ENCODE assay signal across 25 mouse cellular contexts in the genomic region with DNA sequence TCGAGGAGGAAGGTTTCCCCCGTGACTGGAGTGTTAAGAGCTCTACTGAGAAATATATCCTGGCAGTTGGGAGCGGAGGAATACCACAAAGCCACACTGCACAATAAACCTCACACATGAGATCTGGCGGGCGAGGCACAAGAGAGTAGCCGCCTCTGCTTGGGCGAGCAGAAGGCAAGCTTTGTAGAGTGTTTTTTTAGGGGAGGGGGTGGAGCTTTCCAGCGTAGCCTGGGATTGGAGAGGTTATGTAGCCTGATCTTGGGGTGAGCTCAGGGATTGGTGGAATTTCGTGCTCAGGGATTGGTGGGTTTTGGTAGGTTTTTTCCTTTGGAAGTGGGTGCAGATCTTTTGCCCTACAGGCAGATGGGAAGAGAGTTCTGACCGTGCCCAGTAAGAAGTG. TPM values are rescaled to one million over a fixed set of nuclear protein-coding genes. Genes with fewer than 3 reads are reported as not detected.
DNase-seq lines count a peak whose midpoint lies in the region; ATAC-seq and TF ChIP-seq lines count a peak whose summit lies in the region.
"Had no signal": no experiment of that assay in that cellular context is flagged by ENCODE, and none has a peak within 500 bp of the region (broad histone marks: within the 10 kb centered on the region; RNA-seq: fewer than 3 reads in every experiment).

No protein-coding gene starts in this region.

- H3K27ac ChIP-seq in heart, embryonic 10.5 days = peak overlapping the region; percentile 90
- H3K27ac ChIP-seq in liver, postnatal 0 days (ENCODE audit: low read depth) = no peak overlapping the region
- H3K27ac ChIP-seq in liver, embryonic 15.5 days (replicated peaks) = 0 out of 2 replicates have a peak overlapping the region, but pooled peaks have one; percentile 59
- H3K27ac ChIP-seq: embryonic facial prominence, embryonic 12.5 days; hindbrain, embryonic 13.5 days; left cerebral cortex, adult 2 months; midbrain, embryonic 12.5 days had no signal

- no peak overlapping the region for H3K9ac ChIP-seq in liver, postnatal 0 days (replicated peaks)
- no peak overlapping the region for H3K9ac ChIP-seq in liver, embryonic 15.5 days
- H3K9ac ChIP-seq: embryonic facial prominence, embryonic 12.5 days; hindbrain, embryonic 13.5 days; midbrain, embryonic 12.5 days had no signal

- no peaks in the 10 kb centered on the region for H3K9me3 ChIP-seq in heart, embryonic 10.5 days
- H3K9me3 ChIP-seq in liver, postnatal 0 days (ENCODE audit: low read length) = no peaks in the 10 kb centered on the region
- H3K9me3 ChIP-seq in liver, embryonic 15.5 days (replicated peaks) = no peaks in the 10 kb centered on the region
- H3K9me3 ChIP-seq: embryonic facial prominence, embryonic 12.5 days; hindbrain, embryonic 13.5 days; midbrain, embryonic 12.5 days had no signal

- no peaks in the 10 kb centered on the region for H3K27me3 ChIP-seq in heart, embryonic 10.5 days (ENCODE audit: insufficient read depth, poor library complexity, severe bottlenecking)
- H3K27me3 ChIP-seq in liver, postnatal 0 days (ENCODE audit: insufficient read depth, low read length) = no peaks in the 10 kb centered on the region
- no peaks in the 10 kb centered on the region for H3K27me3 ChIP-seq in liver, embryonic 15.5 days
- H3K27me3 ChIP-seq: embryonic facial prominence, embryonic 12.5 days; hindbrain, embryonic 13.5 days; midbrain, embryonic 12.5 days had no signal

- TF ChIP-seq CTCF in liver, postnatal 0 days (IDR thresholded peaks at IDR 0.05; ENCODE audit: low read depth) = no peak

- H3K4me1 ChIP-seq in heart, embryonic 10.5 days = peaks cover 44% of the 10 kb centered on the region
- H3K4me1 ChIP-seq in liver, postnatal 0 days (ENCODE audit: insufficient read depth) = peaks cover 31% of the 10 kb centered on the region
- peaks cover 73% of the 10 kb centered on the region for H3K4me1 ChIP-seq in liver, embryonic 15.5 days (replicated peaks)
- H3K4me1 ChIP-seq: hindbrain, embryonic 13.5 days; midbrain, embryonic 12.5 days had no signal

- no peak overlapping the region for H3K4me3 ChIP-seq in heart, embryonic 10.5 days
- no peak overlapping the region for H3K4me3 ChIP-seq in liver, postnatal 0 days (ENCODE audit: low read depth, low read length)
- H3K4me3 ChIP-seq in liver, embryonic 15.5 days (replicated peaks) = no peak overlapping the region
- H3K4me3 ChIP-seq: embryonic facial prominence, embryonic 12.5 days; hindbrain, embryonic 13.5 days; left cerebral cortex, adult 2 months; midbrain, embryonic 12.5 days had no signal

- WGBS in heart, embryonic 10.5 days = 83% methylated on average over 10 of the region's 10 CpGs
- 82% methylated on average over 10 of the region's 10 CpGs for WGBS in liver, postnatal 0 days (ENCODE audit: insufficient replicate concordance)
- 72% methylated on average over 10 of the region's 10 CpGs for WGBS in liver, embryonic 15.5 days (ENCODE audit: insufficient replicate concordance)

- H3K4me2 ChIP-seq in liver, postnatal 0 days (ENCODE audit: low read depth, low read length) = no peak overlapping the region
- H3K4me2 ChIP-seq in liver, embryonic 15.5 days = no peak overlapping the region
- H3K4me2 ChIP-seq: embryonic facial prominence, embryonic 12.5 days; hindbrain, embryonic 13.5 days; midbrain, embryonic 12.5 days had no signal

- no peaks in the 10 kb centered on the region for H3K36me3 ChIP-seq in heart, embryonic 10.5 days
- H3K36me3 ChIP-seq in liver, postnatal 0 days (replicated peaks; ENCODE audit: insufficient read depth, low read length) = no peaks in the 10 kb centered on the region
- no peaks in the 10 kb centered on the region for H3K36me3 ChIP-seq in liver, embryonic 15.5 days (replicated peaks)
- H3K36me3 ChIP-seq: embryonic facial prominence, embryonic 12.5 days; hindbrain, embryonic 13.5 days; midbrain, embryonic 12.5 days had no signal

- ATAC-seq in liver, postnatal 0 days = no peak
- ATAC-seq in liver, embryonic 15.5 days (ENCODE audit: insufficient read depth) = no peak

- no peak for DNase-seq in heart, embryonic 10.5 days (ENCODE audit: low spot score)
- DNase-seq in heart, adult 9 months (ENCODE audit: low spot score in 2 of 2) = no peak
- DNase-seq in liver (peak; percentile 41), ZHBTc4 (ENCODE audit: low read depth, low spot score) (peak; percentile 80)
- DNase-seq in liver, postnatal 0 days = no peak
- no peak for DNase-seq in kidney, postnatal 36 days
- DNase-seq in lung, postnatal 25 days (ENCODE audit: low spot score) = no peak
- DNase-seq: adrenal gland, postnatal 10 days; cerebellum, adult 18-20 months; cerebellum, postnatal 14 days; gastrocnemius, postnatal 14 days; heart, adult 11 months; kidney, adult 18-20 months; left cerebral cortex, postnatal 4 days; lung, adult 18-20 months; lung, postnatal 10 days; thymus, postnatal 14 days had no signal

- TF ChIP-seq EP300 in liver, postnatal 0 days (IDR thresholded peaks at IDR 0.05; ENCODE audit: low read depth) = no peak

RNA-seq across cellular contexts. Expression of a gene that starts 19.7 kb away (rescaled TPM):
- 0.10 TPM in 1 of 2 replicates, not detected in the other for polyA plus RNA-seq in heart, embryonic 10.5 days (2016; fragmentation: Nextera tagmentation; extraction: Ambion mirVana)
- 0.08 and 0.11 TPM in 2 replicates for polyA plus RNA-seq in liver, postnatal 0 days (2015; fragmentation: Nextera tagmentation; extraction: Ambion mirVana)
- 0.06 and 0.09 TPM in 2 replicates for polyA plus RNA-seq in liver, embryonic 15.5 days (2015; fragmentation: Nextera tagmentation; extraction: Ambion mirVana)
- polyA plus RNA-seq: embryonic facial prominence, embryonic 12.5 days; forebrain, embryonic 11.5 days; hindbrain, embryonic 13.5 days; kidney, embryonic 16.5 days; large intestine, adult 2 months; midbrain, embryonic 12.5 days had no signal

Comparison
In these comparisons a context has a peak if more than half of its experiments do, and no peak if none do; other contexts are left out.
1. DNase-seq: peak in liver (single experiment) and ZHBTc4 (single experiment); none in heart, embryonic 10.5 days (single experiment), heart, adult 9 months (0 of 2), liver, postnatal 0 days (single experiment), kidney, postnatal 36 days (0 of 2) and lung, postnatal 25 days (single experiment).